Mouse (Mus musculus) right cerebral cortex, postnatal 10 days (tissue): ENCODE results near the gene Pla2g4b.

Source experiments
- DNase-seq, 2 experiments: peaks; one replicate each; pipeline ENCODE4 v3.0.0; 2021; ENCODE audit warnings: low spot score in 2 of 2

The Pla2g4b gene

GRCm38 (mm10) chr2:120015882-120016281 lies 17.3 kb upstream of the Pla2g4b start:
- DNase-seq: no peak

- DNase-seq: no peak
Measured at GRCm38 (mm10) chr2:120017599-120017998, 15.6 kb upstream of the Pla2g4b start.

- no peak for DNase-seq
Measured at GRCm38 (mm10) chr2:120024337-120024736, 8.9 kb upstream of the Pla2g4b start.

GRCm38 (mm10) chr2:120026984-120027949 lies 6.0 kb upstream of the Pla2g4b start, which contains the start of the genes Jmjd7 and Gm28042:
Jmjd7 (plus strand) TSS chr2:120027483.
Gm28042 (plus strand) TSS chr2:120027493.
- DNase-seq: peak; percentile 92 to 94

- no peak for DNase-seq
Measured at GRCm38 (mm10) chr2:120027950-120028331, 5.3 kb upstream of the Pla2g4b start.

- DNase-seq: no peak
Measured at GRCm38 (mm10) chr2:120030380-120030779, 2.8 kb upstream of the Pla2g4b start.

GRCm38 (mm10) chr2:120033726-120034125 lies 509 bp downstream of the Pla2g4b start:
- no peak for DNase-seq

- DNase-seq: no peak
Measured at GRCm38 (mm10) chr2:120037744-120038143, 4.5 kb downstream of the Pla2g4b start.

- no peak for DNase-seq
Measured at GRCm38 (mm10) chr2:120040991-120041390, 7.8 kb downstream of the Pla2g4b start.

- no peak for DNase-seq
Measured at GRCm38 (mm10) chr2:120044101-120044603, 10.9 kb downstream of the Pla2g4b start.

- DNase-seq: no peak
Measured at GRCm38 (mm10) chr2:120044676-120045075, 11.5 kb downstream of the Pla2g4b start.

GRCm38 (mm10) chr2:120046486-120047310 lies 13.5 kb downstream of the Pla2g4b start:
- DNase-seq: peak in 1 of 2 experiments; percentile 62

- DNase-seq: no peak
Measured at GRCm38 (mm10) chr2:120048173-120048572, 15.0 kb downstream of the Pla2g4b start.

- DNase-seq: no peak
Measured at GRCm38 (mm10) chr2:120049632-120050274, 16.5 kb downstream of the Pla2g4b start.

- DNase-seq: no peak
Measured at GRCm38 (mm10) chr2:120051405-120051804, 18.2 kb downstream of the Pla2g4b start.

- DNase-seq: no peak
Measured at GRCm38 (mm10) chr2:120054771-120055552, 21.7 kb downstream of the Pla2g4b start.

- no peak for DNase-seq
Measured at GRCm38 (mm10) chr2:120055923-120056322, 22.7 kb downstream of the Pla2g4b start.

GRCm38 (mm10) chr2:120058818-120059217 lies 25.6 kb downstream of the Pla2g4b start:
- no peak for DNase-seq

- DNase-seq: no peak
Measured at GRCm38 (mm10) chr2:120059466-120059865, 26.2 kb downstream of the Pla2g4b start.

GRCm38 (mm10) chr2:120060190-120060589 lies 27.0 kb downstream of the Pla2g4b start:
- DNase-seq: no peak

- no peak for DNase-seq
Measured at GRCm38 (mm10) chr2:120060651-120061050, 27.4 kb downstream of the Pla2g4b start.
